Mouse (Mus musculus): ENCODE data around the gene Pet100. TPM values are rescaled to one million over a fixed set of nuclear protein-coding genes. Genes with fewer than 3 reads are reported as not detected.
A peak's percentile ranks its signal among the peaks of the same experiment; 100 is the strongest.

Gene Pet100
- polyA plus RNA-seq, 1 experiment from 2014 or later, result 151 TPM

DNA sequence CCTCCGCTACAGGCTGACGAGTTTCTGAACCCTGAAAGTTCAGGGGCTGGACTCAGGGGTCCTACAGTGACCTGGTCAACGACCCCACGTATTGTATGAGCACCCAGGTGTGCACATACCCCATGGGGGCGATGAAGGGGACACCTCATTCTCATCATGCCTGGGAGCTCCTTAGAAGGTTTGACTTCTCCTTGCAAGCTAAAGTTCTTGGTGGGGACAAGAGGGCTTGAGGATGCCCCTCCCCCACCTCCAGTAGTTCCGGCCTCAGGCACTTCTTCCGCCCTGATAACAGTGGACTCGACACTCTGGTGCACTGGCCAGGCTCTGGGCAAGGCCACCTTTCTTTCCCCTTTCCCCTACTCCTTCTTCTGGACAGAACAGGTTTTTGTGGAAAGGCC lies 10.1 kb downstream of the Pet100 start:
- 14% methylated on average over 8 of the region's 8 CpGs for WGBS
- Histone ChIP-seq H3K9ac (ENCODE audit: low read depth, low read length) (peak overlapping the region; percentile 71), H3K36me3 (ENCODE audit: insufficient read depth, low read length) (0 out of 2 replicates have a peak, but pooled peaks cover 3% of the 10 kb centered on the region), H3K4me1 (replicated peaks; ENCODE audit: insufficient read depth, low read length) (no peaks in the 10 kb centered on the region), H3K27me3 (ENCODE audit: insufficient read depth, low read length) (0 out of 2 replicates have a peak, but pooled peaks cover 3% of the 10 kb centered on the region), H3K4me3 (replicated peaks; ENCODE audit: low read depth, low read length) (peak overlapping the region; percentile 63), H3K9me3 (replicated peaks; ENCODE audit: low read length) (no peaks in the 10 kb centered on the region), H3K27ac (peak overlapping the region; percentile 8; the same call in 1 of the 2 replicates), H3K4me2 (ENCODE audit: low read length) (peak overlapping the region; percentile 74)
- ATAC-seq (replicated peaks; ENCODE audit: low FRiP score, low read depth) (peak; percentile 37), DNase-seq (ENCODE audit: low spot score) (peak; percentile 13)
- TF ChIP-seq CTCF (IDR thresholded peaks at IDR 0.05; ENCODE audit: low read depth), result no peak

DNA sequence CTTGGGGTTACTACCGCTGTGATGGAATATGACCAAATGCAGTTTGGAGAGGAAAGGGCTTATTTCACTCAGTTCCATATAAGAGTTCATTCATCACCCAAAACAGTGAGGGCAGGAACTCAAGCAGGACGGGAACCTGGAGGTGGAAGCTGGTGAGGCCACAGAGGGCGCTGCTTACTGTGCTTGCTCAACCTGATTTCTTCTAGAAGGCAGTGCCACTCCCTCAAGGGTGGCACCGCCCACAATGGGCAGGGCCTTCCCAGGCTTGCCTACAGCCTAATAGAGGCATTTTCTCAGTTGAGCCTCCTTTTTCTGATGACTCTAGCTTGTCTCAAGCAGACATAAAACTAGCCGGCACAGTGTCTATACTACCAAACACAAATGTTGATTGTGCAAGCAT lies 24.5 kb downstream of the Pet100 start:
- Histone ChIP-seq H3K4me1 (replicated peaks; ENCODE audit: insufficient read depth, low read length) (no peaks in the 10 kb centered on the region), H3K36me3 (ENCODE audit: insufficient read depth, low read length) (no peaks in the 10 kb centered on the region), H3K9me3 (replicated peaks; ENCODE audit: low read length) (no peaks in the 10 kb centered on the region), H3K27ac (no peak overlapping the region), H3K4me3 (replicated peaks; ENCODE audit: low read depth, low read length) (no peak overlapping the region), H3K9ac (ENCODE audit: low read depth, low read length) (no peak overlapping the region), H3K4me2 (ENCODE audit: low read length) (no peak overlapping the region), H3K27me3 (ENCODE audit: insufficient read depth, low read length) (no peaks in the 10 kb centered on the region)
- peak; percentile 52 for TF ChIP-seq CTCF (IDR thresholded peaks at IDR 0.05; ENCODE audit: low read depth)
- DNase-seq (ENCODE audit: low spot score) (peak; percentile 33), ATAC-seq (replicated peaks; ENCODE audit: low FRiP score, low read depth) (peak; percentile 40; the same call in 1 of the 2 replicates)
- WGBS, result 29% methylated on average over 5 of the region's 5 CpGs

DNA sequence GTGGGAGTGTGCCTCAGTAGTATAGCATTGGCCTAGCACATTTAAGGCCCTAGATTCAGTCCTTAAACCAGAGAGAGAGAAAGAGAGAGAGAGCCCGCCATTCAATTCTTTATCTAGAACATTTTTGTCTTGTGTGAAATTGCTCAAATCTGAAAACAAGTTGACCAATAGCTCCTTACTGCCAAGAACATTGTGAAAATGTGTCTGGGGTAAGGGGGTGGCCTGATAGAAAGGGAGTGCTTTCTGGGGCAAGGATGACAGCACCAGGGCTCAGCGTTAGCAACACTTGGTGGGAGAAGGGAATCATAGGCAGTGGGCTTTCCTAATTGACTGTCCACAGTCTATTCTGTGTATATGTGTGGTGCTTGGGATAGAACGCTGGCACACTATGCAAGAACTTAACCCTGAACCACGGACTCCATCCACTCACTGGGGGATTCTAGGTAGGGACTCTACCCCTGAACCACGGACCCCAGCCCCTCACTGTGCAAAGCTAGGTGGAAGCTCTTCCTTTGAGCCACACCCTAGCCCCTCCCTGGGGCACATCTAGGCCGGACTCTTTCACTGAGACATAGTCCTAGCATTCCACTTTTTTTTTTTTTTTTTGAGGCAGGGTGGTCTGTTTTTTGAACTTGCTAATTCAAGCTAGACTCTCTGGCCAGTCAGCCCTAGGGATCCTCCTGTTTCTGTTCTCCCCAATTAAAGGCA lies 25.6 kb downstream of the Pet100 start:
- ATAC-seq (replicated peaks; ENCODE audit: low FRiP score, low read depth) (0 out of 2 replicates have a peak, but pooled peaks have one; percentile 11), DNase-seq (ENCODE audit: low spot score) (no peak)
- 83% methylated on average over 6 of the region's 6 CpGs for WGBS
- Histone ChIP-seq H3K27ac (no peak overlapping the region), H3K4me1 (replicated peaks; ENCODE audit: insufficient read depth, low read length) (no peaks in the 10 kb centered on the region), H3K9me3 (replicated peaks; ENCODE audit: low read length) (no peaks in the 10 kb centered on the region), H3K27me3 (ENCODE audit: insufficient read depth, low read length) (no peaks in the 10 kb centered on the region), H3K9ac (ENCODE audit: low read depth, low read length) (no peak overlapping the region), H3K4me2 (ENCODE audit: low read length) (no peak overlapping the region), H3K36me3 (ENCODE audit: insufficient read depth, low read length) (no peaks in the 10 kb centered on the region), H3K4me3 (replicated peaks; ENCODE audit: low read depth, low read length) (no peak overlapping the region)
- TF ChIP-seq CTCF (IDR thresholded peaks at IDR 0.05; ENCODE audit: low read depth), result no peak

DNA sequence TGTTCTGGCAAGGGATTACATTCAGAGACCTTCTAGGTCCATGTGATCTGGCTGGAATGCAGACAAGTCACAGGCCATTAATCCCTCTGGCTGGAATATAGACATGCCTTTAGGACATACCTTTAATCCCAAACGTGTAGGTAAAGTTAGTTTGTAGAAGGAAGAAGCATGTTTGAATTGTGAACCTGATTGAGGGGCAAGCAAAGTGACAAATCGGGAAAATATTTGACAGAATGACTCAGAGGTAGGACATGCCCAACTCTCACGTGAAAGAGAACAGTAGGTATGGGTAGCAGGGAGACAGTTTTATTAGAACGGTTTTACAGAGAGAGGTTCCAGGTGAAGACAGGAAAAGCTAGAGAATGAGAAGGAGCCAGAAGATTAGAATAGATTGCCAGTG lies 26.2 kb downstream of the Pet100 start:
- 0 out of 2 replicates have a peak, but pooled peaks have one; percentile 49 for ATAC-seq (replicated peaks; ENCODE audit: low FRiP score, low read depth)
- no peaks in the 10 kb centered on the region for H3K36me3 ChIP-seq (ENCODE audit: insufficient read depth, low read length)
- no peak overlapping the region for H3K27ac ChIP-seq
- H3K4me3 ChIP-seq (replicated peaks; ENCODE audit: low read depth, low read length), result no peak overlapping the region
- no peak for TF ChIP-seq CTCF (IDR thresholded peaks at IDR 0.05; ENCODE audit: low read depth)
- H3K4me2 ChIP-seq (ENCODE audit: low read length), result no peak overlapping the region
- peak; percentile 18 for DNase-seq (ENCODE audit: low spot score)
- H3K4me1 ChIP-seq (replicated peaks; ENCODE audit: insufficient read depth, low read length), result no peaks in the 10 kb centered on the region
- no peaks in the 10 kb centered on the region for H3K9me3 ChIP-seq (replicated peaks; ENCODE audit: low read length)
- 54% methylated on average over 4 of the region's 4 CpGs for WGBS
- no peaks in the 10 kb centered on the region for H3K27me3 ChIP-seq (ENCODE audit: insufficient read depth, low read length)
- no peak overlapping the region for H3K9ac ChIP-seq (ENCODE audit: low read depth, low read length)

DNA sequence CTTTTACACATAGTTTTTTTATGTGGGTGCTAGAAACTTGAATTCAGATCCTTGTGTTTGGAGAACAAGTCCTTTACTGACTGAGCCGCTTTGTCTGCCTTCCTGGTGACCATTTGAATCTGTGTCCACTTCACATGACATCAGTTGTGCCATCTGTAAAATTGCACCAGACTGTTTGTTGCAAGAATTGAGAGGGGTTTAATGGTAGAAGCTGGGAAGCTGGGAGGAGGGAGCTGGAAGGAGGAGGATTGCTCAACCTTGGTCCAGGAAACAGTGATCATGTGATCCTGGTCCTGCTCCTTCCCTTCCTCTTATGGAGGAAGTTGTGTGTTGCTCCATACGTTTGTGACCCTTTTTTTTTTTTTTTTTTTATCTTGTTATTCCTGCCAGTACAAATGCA lies 26.9 kb downstream of the Pet100 start:
- Histone ChIP-seq H3K4me3 (replicated peaks; ENCODE audit: low read depth, low read length) (no peak overlapping the region), H3K27ac (no peak overlapping the region), H3K9ac (ENCODE audit: low read depth, low read length) (no peak overlapping the region), H3K36me3 (ENCODE audit: insufficient read depth, low read length) (no peaks in the 10 kb centered on the region), H3K4me1 (replicated peaks; ENCODE audit: insufficient read depth, low read length) (no peaks in the 10 kb centered on the region), H3K4me2 (ENCODE audit: low read length) (no peak overlapping the region), H3K9me3 (replicated peaks; ENCODE audit: low read length) (no peaks in the 10 kb centered on the region), H3K27me3 (ENCODE audit: insufficient read depth, low read length) (no peaks in the 10 kb centered on the region)
- 65% methylated on average over 2 of the region's 2 CpGs for WGBS
- TF ChIP-seq CTCF (IDR thresholded peaks at IDR 0.05; ENCODE audit: low read depth), result no peak
- ATAC-seq (replicated peaks; ENCODE audit: low FRiP score, low read depth) (no peak), DNase-seq (ENCODE audit: low spot score) (no peak)

DNA sequence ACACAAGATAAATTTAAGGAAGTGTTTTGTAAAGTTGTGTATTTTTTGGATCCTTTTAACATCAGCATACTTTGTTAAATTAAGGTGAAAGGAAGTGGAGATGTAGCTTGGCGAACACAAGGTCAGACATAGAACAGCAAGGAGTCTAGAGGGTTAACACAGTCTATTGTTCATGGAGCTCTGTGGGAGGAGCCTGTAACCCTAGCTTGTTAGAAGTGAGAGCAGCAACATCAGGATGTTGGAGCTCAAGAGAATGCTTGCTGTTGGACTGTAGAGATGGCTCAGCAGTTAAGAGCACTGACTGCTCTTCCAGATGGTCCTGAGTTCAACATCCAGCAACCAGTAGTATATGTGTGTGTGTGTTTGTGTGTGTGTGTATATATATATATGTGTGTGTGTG lies 27.6 kb downstream of the Pet100 start:
- peak; percentile 71 for DNase-seq (ENCODE audit: low spot score)
- Histone ChIP-seq H3K27ac (no peak overlapping the region), H3K36me3 (ENCODE audit: insufficient read depth, low read length) (no peaks in the 10 kb centered on the region), H3K9me3 (replicated peaks; ENCODE audit: low read length) (no peaks in the 10 kb centered on the region), H3K27me3 (ENCODE audit: insufficient read depth, low read length) (no peaks in the 10 kb centered on the region), H3K9ac (ENCODE audit: low read depth, low read length) (no peak overlapping the region), H3K4me3 (replicated peaks; ENCODE audit: low read depth, low read length) (no peak overlapping the region), H3K4me1 (replicated peaks; ENCODE audit: insufficient read depth, low read length) (no peaks in the 10 kb centered on the region), H3K4me2 (ENCODE audit: low read length) (peak overlapping the region; percentile 2; the same call in 1 of the 2 replicates)
- ATAC-seq (replicated peaks; ENCODE audit: low FRiP score, low read depth), result 0 out of 2 replicates have a peak, but pooled peaks have one; percentile 29
- no peak for TF ChIP-seq CTCF (IDR thresholded peaks at IDR 0.05; ENCODE audit: low read depth)
- WGBS, result 47% methylated on average over 1 of the region's 1 CpGs
